Mouse (Mus musculus): ENCODE results near the gene Guca1b. TPM values are rescaled to one million over a fixed set of nuclear protein-coding genes. Genes with fewer than 3 reads are reported as not detected.

Guca1b gene
- 0.26 TPM for polyA plus RNA-seq (2014; fragmentation: Illumina TruSeq; extraction: RNeasy Lipid Tissue Mini Kit (QIAGEN cat#74804); ENCODE audit: low replicate concordance)

DNA sequence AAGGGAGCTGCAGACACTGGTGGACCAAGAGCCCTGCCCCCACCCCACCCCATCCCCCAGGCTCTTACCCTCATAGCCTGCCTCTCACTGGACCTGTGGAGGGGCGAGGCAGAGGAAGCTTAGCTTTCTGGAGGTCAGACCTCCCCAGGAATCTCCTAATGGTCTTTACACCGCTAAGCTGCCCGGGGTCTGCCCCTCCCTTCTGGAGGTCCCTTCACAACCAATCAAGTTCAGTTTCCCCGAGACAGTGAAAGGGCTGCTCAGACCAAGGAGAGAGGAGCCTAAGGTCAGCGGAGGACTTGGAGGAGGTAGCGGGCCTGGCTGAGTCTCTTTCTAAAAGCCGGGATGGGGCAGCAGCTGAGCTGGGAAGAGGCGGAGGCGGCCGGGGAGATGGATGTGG is at the start of gene Guca1b:
Gene Guca1b, plus strand, starts transcription at position 249 of the 400 bp plus-strand sequence.

DNA sequence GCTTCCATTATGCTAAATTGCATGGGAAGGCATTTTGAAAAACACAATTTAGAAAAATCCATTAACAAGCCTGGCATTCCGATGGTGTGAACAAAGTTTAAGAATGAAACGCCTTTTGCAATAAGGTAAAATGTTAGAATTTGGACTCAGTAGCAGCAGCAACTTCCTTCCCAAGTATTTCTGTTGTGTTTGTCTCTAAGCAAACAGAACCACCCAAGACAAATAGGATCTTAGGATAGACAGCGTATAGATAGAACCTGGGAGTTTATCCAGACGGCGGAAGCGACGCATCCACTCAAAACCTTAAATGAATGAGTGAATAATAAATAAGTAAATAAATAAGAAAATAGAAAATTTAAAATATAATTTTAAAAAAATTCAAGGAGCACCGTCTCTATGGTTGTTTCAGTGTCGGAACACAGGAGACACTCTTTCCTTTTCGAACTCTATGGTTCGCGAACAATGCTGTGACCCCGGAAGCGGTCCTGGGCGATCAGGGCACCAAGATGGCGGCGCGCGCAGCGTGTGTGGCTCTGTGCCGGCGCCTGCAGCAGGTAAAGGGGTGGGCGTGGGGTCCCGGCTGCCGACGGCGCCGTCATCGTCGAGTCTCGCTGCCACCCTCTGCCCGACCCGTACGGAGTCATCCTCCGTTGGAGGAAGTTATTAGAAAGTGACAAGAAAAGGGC is 16.6 kb upstream of the Guca1b start, which contains the start of gene Mrps10:
Gene Mrps10, plus strand, starts transcription at position 487 of the 686 bp plus-strand sequence.

GRCm38 (mm10) chr17:47400451-47400850 is 15.3 kb downstream of the Guca1b start, which contains the start of gene Guca1a:
Guca1a (minus strand) TSS chr17:47400584.

DNA sequence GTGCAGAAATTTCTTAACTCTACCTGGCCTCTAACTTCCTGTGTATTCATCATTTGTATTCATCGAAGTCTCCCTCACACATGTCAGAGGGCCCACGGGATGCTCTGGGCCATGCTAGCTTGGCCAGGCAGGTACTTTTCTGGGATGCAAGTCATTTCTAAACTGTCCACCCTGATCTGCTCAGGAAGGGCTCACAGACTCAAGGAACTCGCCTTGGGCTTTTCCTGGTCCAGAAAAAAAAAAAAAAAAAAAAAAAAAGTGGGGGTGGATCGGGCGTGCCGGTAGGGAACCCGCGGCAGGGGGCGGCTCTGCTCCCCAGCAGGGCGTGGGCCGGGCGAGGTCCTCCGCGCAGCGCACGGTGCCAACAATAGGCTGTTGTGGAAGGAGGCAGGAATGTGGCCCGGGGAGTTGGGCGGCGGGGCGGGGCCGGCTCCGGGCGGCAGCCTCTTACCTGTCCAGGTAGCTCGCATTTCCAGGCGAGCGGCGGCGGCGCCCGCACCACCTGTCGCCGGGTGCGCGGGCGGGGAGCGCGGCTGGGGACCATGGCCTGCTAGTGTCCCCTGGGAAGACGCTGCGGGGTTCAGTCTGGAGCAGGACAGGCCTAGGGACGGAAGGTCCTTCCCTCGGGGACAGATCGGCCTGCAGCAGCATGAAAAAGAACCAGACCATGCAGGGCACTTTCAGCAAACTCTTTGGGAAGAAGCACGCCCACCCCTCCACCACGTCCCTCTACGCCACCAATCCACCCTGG is 51.1 kb downstream of the Guca1b start, which contains the start of gene AI661453:
Gene AI661453, plus strand, starts transcription at position 460 of the 751 bp plus-strand sequence.

DNA sequence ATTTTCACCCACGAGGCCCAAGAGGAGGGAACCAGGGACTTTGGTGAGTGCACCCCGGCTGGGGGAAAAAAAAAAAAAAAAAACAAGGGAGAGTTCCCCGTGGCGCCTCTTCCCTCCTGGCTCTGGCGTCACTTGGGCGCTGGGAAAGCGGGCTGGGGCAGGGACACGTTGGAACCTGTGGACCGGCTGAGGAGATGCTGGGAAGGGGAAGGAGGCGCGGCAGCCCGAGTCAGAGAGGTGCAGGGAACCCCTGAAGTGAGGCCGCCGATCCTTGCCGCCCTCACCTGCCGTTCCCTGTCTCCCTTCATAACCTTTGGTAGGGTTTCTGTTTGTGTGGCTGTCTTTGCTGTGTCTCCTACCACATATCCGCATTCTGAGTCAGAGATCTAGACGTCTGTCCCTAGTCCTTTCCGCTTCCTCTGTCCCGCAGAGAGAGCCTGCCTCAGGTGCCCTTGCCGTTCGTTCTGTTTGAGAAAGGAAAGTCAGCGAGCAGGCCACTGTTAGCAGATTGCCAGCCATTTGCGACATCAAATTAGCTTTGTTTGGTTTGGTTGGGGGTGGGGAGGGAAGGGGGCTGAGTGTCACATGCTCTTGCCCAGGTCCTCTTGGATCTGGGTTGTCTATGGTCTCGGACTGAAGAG is 51.8 kb downstream of the Guca1b start, which contains the start of gene 1700001C19Rik:
Gene 1700001C19Rik, minus strand, starts transcription at position 470 of the 641 bp plus-strand sequence.

Other genes starting within 250 kb of the Guca1b start
- gene Mrps10, start 16.5 kb upstream of the Guca1b start, polyA plus RNA-seq (2014; fragmentation: Illumina TruSeq; extraction: RNeasy Lipid Tissue Mini Kit (QIAGEN cat#74804); ENCODE audit: low replicate concordance) = 35.6 TPM
- gene Guca1a, start 15.2 kb downstream of the Guca1b start, polyA plus RNA-seq (2014; fragmentation: Illumina TruSeq; extraction: RNeasy Lipid Tissue Mini Kit (QIAGEN cat#74804); ENCODE audit: low replicate concordance) = not detected
- gene AI661453, start 51.2 kb downstream of the Guca1b start, polyA plus RNA-seq (2014; fragmentation: Illumina TruSeq; extraction: RNeasy Lipid Tissue Mini Kit (QIAGEN cat#74804); ENCODE audit: low replicate concordance) = 0.26 TPM
- gene 1700001C19Rik, start 52.0 kb downstream of the Guca1b start, polyA plus RNA-seq (2014; fragmentation: Illumina TruSeq; extraction: RNeasy Lipid Tissue Mini Kit (QIAGEN cat#74804); ENCODE audit: low replicate concordance) = 0.45 TPM
- gene Taf8, start 116.9 kb downstream of the Guca1b start, polyA plus RNA-seq (2014; fragmentation: Illumina TruSeq; extraction: RNeasy Lipid Tissue Mini Kit (QIAGEN cat#74804); ENCODE audit: low replicate concordance) = 3.7 TPM
- gene Ccnd3, start 119.7 kb downstream of the Guca1b start, polyA plus RNA-seq (2014; fragmentation: Illumina TruSeq; extraction: RNeasy Lipid Tissue Mini Kit (QIAGEN cat#74804); ENCODE audit: low replicate concordance) = 1.9 TPM
- gene Bysl, start 226.1 kb downstream of the Guca1b start, polyA plus RNA-seq (2014; fragmentation: Illumina TruSeq; extraction: RNeasy Lipid Tissue Mini Kit (QIAGEN cat#74804); ENCODE audit: low replicate concordance) = 0.45 TPM
- gene Med20, start 226.2 kb downstream of the Guca1b start, polyA plus RNA-seq (2014; fragmentation: Illumina TruSeq; extraction: RNeasy Lipid Tissue Mini Kit (QIAGEN cat#74804); ENCODE audit: low replicate concordance) = 11.1 TPM
- 0.37 TPM for gene Gm20517, start 226.2 kb downstream of the Guca1b start, polyA plus RNA-seq (2014; fragmentation: Illumina TruSeq; extraction: RNeasy Lipid Tissue Mini Kit (QIAGEN cat#74804); ENCODE audit: low replicate concordance)
- gene Usp49, start 245.3 kb downstream of the Guca1b start, polyA plus RNA-seq (2014; fragmentation: Illumina TruSeq; extraction: RNeasy Lipid Tissue Mini Kit (QIAGEN cat#74804); ENCODE audit: low replicate concordance) = 6.0 TPM

All from small intestine, adult 10 weeks (tissue).